Mouse (Mus musculus): Measurements from ENCODE around the gene Gm36210.

The Gm36210 gene

GRCm38 (mm10) chr7:4906466-4906950 is at the start of gene Gm36210:
Gene Gm36210, minus strand, starts transcription at chr7:4906516.
- in situ Hi-C loops (cut with MboI; ENCODE audit: low sequenced_read_pairs) = no loop called here

- in situ Hi-C loops (cut with MboI; ENCODE audit: low sequenced_read_pairs) = no loop called here
Measured at GRCm38 (mm10) chr7:4953815-4954445, 47.6 kb upstream of the Gm36210 start.

- in situ Hi-C loops (cut with MboI; ENCODE audit: low sequenced_read_pairs) = no loop called here
Measured at GRCm38 (mm10) chr7:4950561-4951342, 44.4 kb upstream of the Gm36210 start.

GRCm38 (mm10) chr7:4948386-4948785 is 42.1 kb upstream of the Gm36210 start:
- in situ Hi-C loops (cut with MboI; ENCODE audit: low sequenced_read_pairs) = no loop called here

GRCm38 (mm10) chr7:4947855-4948254 is 41.5 kb upstream of the Gm36210 start:
- in situ Hi-C loops (cut with MboI; ENCODE audit: low sequenced_read_pairs) = no loop called here

- in situ Hi-C loops (cut with MboI; ENCODE audit: low sequenced_read_pairs) = loop anchor here (5.0 kb wide), 1 partner anchor 104 kb away; no protein-coding TSS in a partner anchor
Measured at GRCm38 (mm10) chr7:4943223-4943815, 37.0 kb upstream of the Gm36210 start.

GRCm38 (mm10) chr7:4942673-4943072 is 36.4 kb upstream of the Gm36210 start:
- in situ Hi-C loops (cut with MboI; ENCODE audit: low sequenced_read_pairs) = loop anchor here (5.0 kb wide), 1 partner anchor 105 kb away; no protein-coding TSS in a partner anchor

GRCm38 (mm10) chr7:4940068-4940479 is 33.8 kb upstream of the Gm36210 start:
- in situ Hi-C loops (cut with MboI; ENCODE audit: low sequenced_read_pairs) = loop anchor here (5.0 kb wide), 1 partner anchor 107 kb away; no protein-coding TSS in a partner anchor

GRCm38 (mm10) chr7:4938456-4938855 is 32.1 kb upstream of the Gm36210 start:
- in situ Hi-C loops (cut with MboI; ENCODE audit: low sequenced_read_pairs) = no loop called here

- in situ Hi-C loops (cut with MboI; ENCODE audit: low sequenced_read_pairs) = no loop called here
Measured at GRCm38 (mm10) chr7:4937392-4937791, 31.1 kb upstream of the Gm36210 start.

GRCm38 (mm10) chr7:4936832-4937231 is 30.5 kb upstream of the Gm36210 start:
- in situ Hi-C loops (cut with MboI; ENCODE audit: low sequenced_read_pairs) = no loop called here

- in situ Hi-C loops (cut with MboI; ENCODE audit: low sequenced_read_pairs) = no loop called here
Measured at GRCm38 (mm10) chr7:4934160-4934914, 28.0 kb upstream of the Gm36210 start.

- in situ Hi-C loops (cut with MboI; ENCODE audit: low sequenced_read_pairs) = no loop called here
Measured at GRCm38 (mm10) chr7:4933103-4933502, 26.8 kb upstream of the Gm36210 start.

GRCm38 (mm10) chr7:4928323-4928722 is 22.0 kb upstream of the Gm36210 start:
- in situ Hi-C loops (cut with MboI; ENCODE audit: low sequenced_read_pairs) = no loop called here

- in situ Hi-C loops (cut with MboI; ENCODE audit: low sequenced_read_pairs) = no loop called here
Measured at GRCm38 (mm10) chr7:4927711-4928110, 21.4 kb upstream of the Gm36210 start.

- in situ Hi-C loops (cut with MboI; ENCODE audit: low sequenced_read_pairs) = no loop called here
Measured at GRCm38 (mm10) chr7:4926849-4927248, 20.5 kb upstream of the Gm36210 start.

- in situ Hi-C loops (cut with MboI; ENCODE audit: low sequenced_read_pairs) = no loop called here
Measured at GRCm38 (mm10) chr7:4925441-4926381, 19.4 kb upstream of the Gm36210 start, which contains the start of gene Ssc5d. Gene Ssc5d, plus strand, starts transcription at chr7:4925785.

GRCm38 (mm10) chr7:4924891-4925301 is 18.6 kb upstream of the Gm36210 start:
- in situ Hi-C loops (cut with MboI; ENCODE audit: low sequenced_read_pairs) = no loop called here

- in situ Hi-C loops (cut with MboI; ENCODE audit: low sequenced_read_pairs) = no loop called here
Measured at GRCm38 (mm10) chr7:4924483-4924882, 18.2 kb upstream of the Gm36210 start.

All from CH12F3 (cell line).